Mouse (Mus musculus): Measurements from ENCODE around the gene Polr1a. TPM values are rescaled to one million over a fixed set of nuclear protein-coding genes. Genes with fewer than 3 reads are reported as not detected.
A peak's percentile ranks its signal among the peaks of the same experiment; 100 is the strongest.
"Not testable (repeated sequence)": the region's sequence is repeated elsewhere in the genome, so short reads cannot be mapped to it uniquely, and the experiment has no call there.

Gene Polr1a
- 28.3 to 32.8 TPM (median 28.6 TPM) in 3 replicates for total RNA-seq (2017)

DNA sequence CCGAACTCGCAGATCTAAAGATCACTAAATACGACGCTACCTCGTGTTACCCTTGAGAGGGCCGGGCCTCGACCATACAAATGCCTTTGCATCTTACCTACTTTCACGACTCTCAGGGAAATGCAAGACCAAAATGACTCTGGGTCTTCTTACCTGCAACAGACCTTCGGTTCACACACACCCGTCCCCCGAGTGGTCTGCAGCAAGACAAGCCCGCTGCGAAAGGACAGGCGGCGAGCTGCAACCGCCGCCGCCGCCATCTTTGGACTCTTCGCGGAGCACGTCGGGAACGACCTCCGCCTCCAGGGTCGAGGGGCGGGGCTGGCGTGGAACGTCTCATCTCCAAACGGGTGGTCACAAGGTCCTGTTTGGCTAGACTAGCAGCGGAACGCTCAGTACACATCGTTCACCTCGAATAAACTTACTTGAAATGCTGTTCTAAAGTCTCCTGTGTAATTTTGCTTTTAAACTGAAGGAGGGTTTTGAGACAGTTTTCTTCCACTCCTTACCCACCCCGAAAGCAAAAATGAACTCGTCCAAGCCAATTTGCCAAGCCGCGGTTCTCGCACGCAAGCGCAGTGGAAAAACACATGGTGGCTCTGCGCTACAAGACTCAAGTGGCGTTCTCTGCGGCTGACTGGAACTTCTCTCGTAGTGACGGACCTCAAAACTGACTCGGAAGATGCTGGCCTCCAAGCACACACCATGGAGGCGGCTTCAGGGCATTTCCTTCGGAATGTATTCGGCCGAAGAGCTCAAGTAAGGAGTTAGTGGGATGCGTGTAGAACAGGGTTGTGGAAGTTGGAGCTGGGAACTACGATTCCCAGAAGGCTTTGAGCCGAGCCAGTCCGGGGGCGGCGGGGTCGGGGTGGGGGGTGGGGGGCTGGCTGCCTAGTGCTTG is at the start of gene Polr1a, which contains the start of gene Ptcd3:
TSS of gene Polr1a (plus strand) at position 573 of the 901 bp plus-strand sequence.
TSS of gene Ptcd3 (minus strand) at position 270 of the 901 bp plus-strand sequence.
- ATAC-seq (replicated peaks; ENCODE audit: insufficient number of reproducible peaks, low FRiP score, low TSS enrichment, poor library complexity, severe bottlenecking), result peak; percentile 90

DNA sequence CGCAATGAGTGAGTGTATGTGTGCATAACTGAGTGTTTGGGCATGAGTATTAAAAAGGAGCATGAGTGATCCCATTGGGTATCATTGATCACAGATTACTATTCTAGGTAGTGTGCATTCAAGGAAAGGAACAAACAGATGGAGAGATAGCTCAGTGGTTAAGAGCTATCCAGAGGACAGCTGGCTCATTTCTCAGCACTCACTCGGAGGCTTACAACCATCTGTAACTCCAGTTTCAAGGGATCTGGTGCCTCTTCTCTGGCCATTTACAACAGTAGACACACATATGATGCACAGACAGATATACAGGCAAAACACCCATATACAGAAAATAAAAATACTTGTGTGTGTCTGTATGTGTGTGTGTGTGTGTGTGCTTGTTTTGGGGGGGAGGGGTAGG is 41.1 kb upstream of the Polr1a start:
- no peak for ATAC-seq (replicated peaks; ENCODE audit: insufficient number of reproducible peaks, low FRiP score, low TSS enrichment, poor library complexity, severe bottlenecking)

DNA sequence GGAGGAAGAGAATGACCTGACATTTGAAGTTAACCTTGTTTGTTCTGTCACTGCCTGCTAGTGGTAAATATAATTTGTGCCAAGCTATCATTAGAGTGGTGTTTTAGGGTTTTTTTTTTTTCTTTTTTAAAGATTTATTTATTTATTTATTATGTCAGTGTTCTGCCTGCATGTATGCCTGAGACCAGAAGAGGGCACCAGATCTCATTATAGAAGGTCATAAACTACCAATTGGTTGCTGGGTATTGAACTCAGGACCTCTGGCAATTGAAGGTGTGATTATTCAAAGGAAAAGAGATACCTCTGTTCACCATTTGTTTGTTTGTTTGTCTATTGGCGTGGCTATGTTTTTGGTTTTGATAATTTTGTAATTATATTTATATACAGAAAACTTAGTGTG is 40.0 kb upstream of the Polr1a start:
- ATAC-seq (replicated peaks; ENCODE audit: insufficient number of reproducible peaks, low FRiP score, low TSS enrichment, poor library complexity, severe bottlenecking), result no peak

DNA sequence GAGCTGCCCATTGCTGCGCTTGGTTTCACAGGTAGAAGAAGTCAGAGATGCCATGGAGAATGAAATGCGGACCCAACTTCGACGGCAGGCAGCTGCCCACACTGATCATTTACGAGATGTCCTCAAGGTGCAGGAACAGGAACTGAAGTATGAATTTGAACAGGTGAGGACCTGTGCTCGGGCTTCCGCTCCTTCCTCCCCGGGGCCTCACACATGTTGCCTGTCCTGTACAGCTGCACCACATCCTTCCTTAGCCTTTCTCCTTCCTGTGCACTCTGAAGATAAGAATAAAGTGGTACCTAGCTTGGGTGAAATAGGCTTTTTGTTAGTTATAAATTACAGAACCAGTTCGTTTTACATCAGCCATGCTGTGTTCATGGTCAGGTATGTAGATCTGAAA is 37.5 kb upstream of the Polr1a start:
- ATAC-seq (replicated peaks; ENCODE audit: insufficient number of reproducible peaks, low FRiP score, low TSS enrichment, poor library complexity, severe bottlenecking), result no peak

DNA sequence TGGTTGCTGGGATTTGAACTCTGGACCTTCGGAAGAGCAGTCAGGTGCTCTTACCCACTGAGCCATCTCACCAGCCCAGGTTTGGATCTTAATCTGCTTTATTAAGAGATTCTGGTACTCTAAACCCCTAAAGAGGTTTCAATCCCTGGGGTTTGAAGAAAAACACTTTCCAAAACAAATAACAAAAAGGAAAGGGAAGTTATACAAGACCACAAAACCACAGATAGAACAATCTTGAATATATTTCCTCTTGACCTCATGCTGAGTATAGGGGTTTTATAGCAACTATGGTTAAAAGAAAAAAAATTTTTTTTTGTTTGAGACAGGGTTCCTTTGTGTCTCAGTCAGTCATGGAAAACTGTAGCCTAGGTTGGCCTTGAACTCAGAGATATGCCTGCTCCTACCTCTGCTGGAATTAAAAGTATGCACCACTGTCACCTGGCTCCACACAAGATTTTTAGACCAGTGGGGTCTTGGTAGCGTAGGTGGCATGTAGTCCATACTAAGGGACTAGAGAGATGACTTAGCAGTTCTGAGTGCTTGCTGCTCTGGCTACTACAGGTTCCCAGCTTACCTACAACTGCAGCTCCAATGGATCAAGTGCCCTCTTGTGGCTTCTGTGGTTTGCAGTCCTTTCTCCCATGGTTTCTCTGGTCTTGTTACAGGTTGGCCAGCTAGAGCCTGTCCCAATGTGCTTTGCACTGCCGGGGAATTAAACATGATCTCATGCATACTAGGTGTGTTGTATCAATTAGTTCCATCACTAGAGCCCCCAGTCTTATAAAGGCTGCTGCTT is 30.7 kb upstream of the Polr1a start:
- no peak for ATAC-seq (replicated peaks; ENCODE audit: insufficient number of reproducible peaks, low FRiP score, low TSS enrichment, poor library complexity, severe bottlenecking)

DNA sequence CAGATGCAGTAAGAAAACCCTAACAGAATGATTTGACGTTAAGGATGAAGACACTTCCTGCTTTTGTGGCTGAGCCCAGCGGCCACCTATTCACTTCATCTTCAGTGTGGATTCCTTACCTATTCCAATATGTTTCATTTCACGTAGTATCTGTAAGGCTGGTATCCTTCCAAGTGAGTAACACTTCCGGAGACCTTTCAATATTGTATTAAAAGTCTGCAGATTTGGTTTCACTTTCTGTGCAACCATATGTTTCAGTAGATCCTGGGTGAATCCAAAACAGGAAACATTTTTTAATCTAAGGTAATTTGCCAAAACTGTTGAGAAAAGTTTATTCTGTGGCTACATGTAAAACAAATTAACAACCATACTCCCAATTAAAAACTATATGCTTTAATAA is 15.6 kb upstream of the Polr1a start:
- no peak for ATAC-seq (replicated peaks; ENCODE audit: insufficient number of reproducible peaks, low FRiP score, low TSS enrichment, poor library complexity, severe bottlenecking)

DNA sequence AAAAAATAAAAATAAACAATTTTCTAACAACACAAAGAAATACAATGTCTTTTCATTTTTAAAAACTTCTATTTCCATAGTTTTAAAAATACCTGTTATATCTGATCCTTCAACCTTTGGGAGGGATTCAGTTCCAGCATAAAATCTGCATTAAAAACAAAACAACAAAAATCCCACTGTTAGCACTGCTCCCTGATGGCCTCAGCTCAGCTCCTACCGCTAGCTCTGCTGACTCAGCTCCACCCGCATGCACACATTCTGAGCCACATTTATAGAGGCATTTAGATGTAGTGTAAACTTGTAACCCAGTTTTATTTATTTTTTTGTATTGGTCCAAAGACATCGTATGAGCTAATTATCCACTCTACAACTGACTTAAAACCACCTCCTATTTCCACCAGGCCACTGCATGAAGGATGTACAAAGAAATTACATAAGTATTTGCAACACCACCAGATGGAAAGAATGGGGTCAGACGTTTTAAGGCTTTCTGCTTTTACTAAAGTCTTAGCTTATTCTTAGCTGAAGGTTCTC is 1.1 kb upstream of the Polr1a start:
- no peak for ATAC-seq (replicated peaks; ENCODE audit: insufficient number of reproducible peaks, low FRiP score, low TSS enrichment, poor library complexity, severe bottlenecking)

DNA sequence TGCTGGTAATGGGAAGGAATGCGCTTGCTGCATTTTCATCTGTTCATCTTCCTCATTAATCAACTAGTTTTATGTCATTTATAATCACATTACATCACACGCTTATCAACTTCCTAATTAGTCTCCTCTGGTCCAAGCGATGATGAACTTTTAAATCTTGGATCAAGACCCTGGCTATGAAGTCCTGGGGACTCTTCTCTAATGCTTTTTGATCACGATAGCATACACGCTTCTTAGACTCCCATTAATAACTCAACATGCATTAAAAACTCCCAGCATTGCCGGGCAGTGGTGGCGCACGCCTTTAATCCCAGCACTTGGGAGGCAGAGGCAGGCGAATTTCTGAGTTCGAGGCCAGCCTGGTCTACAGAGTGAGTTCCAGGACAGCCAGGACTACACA is 531 bp downstream of the Polr1a start:
- no peak for ATAC-seq (replicated peaks; ENCODE audit: insufficient number of reproducible peaks, low FRiP score, low TSS enrichment, poor library complexity, severe bottlenecking)

DNA sequence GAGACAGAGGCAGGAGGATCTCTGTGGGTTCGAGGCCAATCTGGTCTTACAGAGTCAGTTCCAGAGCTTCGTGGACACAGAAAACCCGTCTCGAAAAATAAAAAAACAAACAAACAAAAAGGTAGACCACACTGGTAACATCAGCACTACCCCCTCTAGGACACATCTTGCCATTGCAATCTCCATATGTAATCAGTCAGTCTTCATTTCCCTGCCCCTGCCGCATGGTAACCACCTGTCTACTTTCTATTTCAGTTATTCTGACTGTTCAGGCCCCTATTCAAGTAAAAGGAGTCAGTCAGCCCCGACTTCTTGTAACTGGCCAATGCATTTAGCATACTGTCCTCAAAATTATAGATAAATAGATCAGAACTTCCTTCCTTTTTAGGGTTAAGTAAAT is 987 bp downstream of the Polr1a start:
- no peak for ATAC-seq (replicated peaks; ENCODE audit: insufficient number of reproducible peaks, low FRiP score, low TSS enrichment, poor library complexity, severe bottlenecking)

DNA sequence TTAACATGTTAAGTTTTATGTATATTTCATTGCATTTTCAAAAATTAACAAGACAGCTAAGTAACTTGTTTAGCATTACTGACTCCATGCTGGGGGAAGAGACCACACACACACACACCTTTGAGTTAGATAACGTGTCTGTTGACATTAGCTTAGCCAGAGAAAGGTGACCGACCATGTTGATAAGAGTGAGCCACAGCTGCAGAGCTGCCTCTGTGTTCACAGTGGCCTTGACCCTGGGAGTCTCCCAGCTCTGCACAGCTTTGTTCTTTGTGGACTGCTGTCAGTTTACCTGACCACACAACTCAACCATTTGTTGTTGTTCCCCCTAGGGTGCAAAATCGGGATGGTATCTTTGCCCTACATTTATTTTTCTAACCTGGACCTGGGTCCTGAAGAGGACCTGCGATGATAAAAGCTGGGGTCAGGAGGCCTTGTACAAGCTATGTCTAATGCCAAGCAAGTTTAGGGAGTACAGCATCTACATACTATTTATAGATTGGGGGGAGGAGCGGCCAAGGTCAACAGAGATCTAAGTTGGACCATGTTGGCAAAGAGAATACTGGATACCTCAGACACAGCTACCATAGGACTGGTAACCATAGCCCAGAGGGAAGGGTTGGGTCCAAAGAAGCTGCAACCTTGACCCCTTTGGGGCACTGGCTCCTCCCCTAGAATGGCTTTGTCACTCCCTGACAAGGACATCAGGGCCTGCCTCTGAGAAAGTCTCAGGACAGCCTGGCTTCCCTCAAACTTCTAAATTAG is 3.0 kb downstream of the Polr1a start:
- no peak for ATAC-seq (replicated peaks; ENCODE audit: insufficient number of reproducible peaks, low FRiP score, low TSS enrichment, poor library complexity, severe bottlenecking)

DNA sequence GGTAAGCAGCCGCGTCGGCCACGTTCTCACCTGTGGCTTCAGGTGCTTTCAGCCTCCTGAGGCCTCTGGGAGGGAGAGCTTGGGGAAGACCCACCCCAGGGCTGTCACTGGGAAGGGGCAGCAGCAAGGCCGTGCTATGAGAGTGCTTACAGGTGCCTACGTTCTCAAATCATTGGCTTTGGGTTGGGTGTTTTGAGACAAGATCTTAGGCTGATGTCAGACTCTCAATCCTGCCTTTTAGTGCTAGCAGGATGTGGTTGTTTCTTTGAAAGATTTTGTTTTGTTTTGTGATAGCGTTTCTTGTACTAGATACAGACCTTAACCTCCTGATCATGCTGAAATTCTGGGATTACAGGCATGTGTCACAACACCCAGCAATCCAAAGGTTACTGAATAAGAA is 11.9 kb downstream of the Polr1a start:
- ATAC-seq (replicated peaks; ENCODE audit: insufficient number of reproducible peaks, low FRiP score, low TSS enrichment, poor library complexity, severe bottlenecking), result no peak

DNA sequence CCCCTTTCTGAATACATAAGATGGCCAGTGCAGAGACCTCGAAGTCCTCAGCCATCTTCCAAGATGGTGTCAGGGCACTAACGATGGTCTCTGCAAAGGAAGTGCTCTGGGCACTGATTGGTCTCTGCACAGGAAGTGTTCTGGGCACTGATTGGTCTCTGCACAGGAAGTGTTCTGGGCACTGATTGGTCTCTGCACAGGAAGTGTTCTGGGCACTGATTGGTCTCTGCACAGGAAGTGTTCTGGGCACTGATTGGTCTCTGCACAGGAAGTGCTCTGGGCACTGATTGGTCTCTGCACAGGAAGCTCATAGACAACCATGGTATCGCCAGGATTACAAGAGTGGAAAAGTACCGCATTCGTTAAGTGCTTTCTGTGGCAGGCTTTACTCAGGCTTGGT is 16.4 kb downstream of the Polr1a start:
- ATAC-seq (replicated peaks; ENCODE audit: insufficient number of reproducible peaks, low FRiP score, low TSS enrichment, poor library complexity, severe bottlenecking), result not testable (repeated sequence)

DNA sequence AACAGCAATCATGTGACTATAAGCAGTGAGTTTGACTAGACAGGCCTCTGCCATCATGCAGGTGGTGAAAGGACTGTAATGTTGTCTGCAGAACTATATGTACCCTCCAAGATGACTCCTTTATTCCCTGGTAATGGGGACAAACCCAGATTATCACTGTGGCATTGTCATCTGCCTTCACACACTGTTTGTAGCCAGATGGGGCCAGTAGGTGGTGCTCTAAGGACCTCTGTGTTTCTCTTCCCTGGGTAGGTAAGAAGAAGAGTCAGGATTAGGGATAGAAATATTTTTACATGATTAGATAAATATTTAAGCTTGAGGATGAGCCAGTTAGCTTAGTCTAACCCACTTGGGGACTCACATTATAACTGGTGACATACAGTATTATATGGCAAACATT is 19.1 kb downstream of the Polr1a start:
- no peak for ATAC-seq (replicated peaks; ENCODE audit: insufficient number of reproducible peaks, low FRiP score, low TSS enrichment, poor library complexity, severe bottlenecking)

DNA sequence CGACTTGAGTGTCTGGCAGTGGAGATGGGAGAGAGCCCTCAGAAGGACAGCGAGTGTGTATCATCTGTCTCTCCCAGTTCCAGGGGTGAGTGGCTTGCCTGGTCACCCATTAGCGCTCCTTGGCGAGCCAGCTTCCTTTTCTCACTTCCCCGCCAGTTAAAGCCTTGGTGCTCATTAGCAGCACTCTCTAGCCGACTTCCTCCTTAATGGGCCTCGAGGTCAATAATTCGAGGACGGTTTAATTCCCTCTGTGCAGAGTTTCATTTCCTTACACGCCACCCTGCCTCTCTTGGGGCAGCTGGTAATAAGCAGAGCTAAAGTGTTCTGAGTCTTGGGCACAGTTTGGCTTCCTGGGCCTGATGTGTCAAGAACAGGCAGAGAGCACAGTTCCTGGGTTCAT is 21.2 kb downstream of the Polr1a start:
- peak; percentile 87 for ATAC-seq (replicated peaks; ENCODE audit: insufficient number of reproducible peaks, low FRiP score, low TSS enrichment, poor library complexity, severe bottlenecking)

DNA sequence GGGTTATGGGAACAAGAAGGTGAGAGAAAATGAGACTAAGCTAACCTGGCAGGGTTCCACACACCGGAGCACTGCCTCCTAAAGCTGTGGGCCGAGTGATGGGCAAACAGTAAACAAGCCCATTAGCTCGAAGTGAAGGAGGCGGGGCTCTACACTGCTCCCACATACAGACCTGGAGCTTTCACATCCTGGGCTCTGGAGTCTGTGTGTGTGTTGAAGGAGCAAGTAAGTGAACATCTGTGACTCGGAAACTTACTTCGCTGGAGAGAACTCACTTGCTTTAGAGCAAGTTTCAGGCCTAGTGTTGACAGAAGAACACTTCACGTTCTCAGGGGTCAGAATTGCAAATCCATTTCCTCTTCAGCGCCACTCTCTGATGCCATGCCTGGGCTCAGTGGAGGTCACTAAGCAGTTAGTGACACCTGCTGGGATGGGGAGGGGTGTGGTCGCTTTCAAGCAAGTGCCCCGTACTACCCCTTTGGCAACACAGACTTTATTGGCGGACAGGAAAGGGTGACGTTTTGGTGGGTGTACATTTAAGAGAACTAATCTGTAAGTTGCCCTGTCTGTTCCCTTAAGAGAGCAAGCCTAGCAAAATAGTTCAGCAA is 22.1 kb downstream of the Polr1a start:
- peak; percentile 36 for ATAC-seq (replicated peaks; ENCODE audit: insufficient number of reproducible peaks, low FRiP score, low TSS enrichment, poor library complexity, severe bottlenecking)

DNA sequence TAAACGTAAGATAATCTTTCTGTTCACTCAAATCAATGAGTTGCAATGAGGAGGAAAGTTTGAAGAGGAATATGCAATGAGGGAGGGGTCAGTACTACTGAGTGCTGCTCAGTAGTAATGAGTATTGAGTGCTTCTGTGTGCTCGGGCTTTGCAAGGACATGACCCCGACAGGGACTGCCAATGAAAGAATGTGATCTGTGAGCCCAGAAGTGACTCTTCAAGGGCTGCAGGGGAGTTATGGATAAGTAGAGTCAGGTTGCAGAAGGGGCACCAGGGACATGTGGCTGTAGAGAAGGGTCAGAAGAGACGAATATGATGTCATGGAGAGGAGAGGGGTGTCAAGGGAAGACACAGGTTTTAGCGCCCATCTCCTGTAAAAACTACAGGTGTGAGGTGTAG is 23.5 kb downstream of the Polr1a start:
- no peak for ATAC-seq (replicated peaks; ENCODE audit: insufficient number of reproducible peaks, low FRiP score, low TSS enrichment, poor library complexity, severe bottlenecking)

DNA sequence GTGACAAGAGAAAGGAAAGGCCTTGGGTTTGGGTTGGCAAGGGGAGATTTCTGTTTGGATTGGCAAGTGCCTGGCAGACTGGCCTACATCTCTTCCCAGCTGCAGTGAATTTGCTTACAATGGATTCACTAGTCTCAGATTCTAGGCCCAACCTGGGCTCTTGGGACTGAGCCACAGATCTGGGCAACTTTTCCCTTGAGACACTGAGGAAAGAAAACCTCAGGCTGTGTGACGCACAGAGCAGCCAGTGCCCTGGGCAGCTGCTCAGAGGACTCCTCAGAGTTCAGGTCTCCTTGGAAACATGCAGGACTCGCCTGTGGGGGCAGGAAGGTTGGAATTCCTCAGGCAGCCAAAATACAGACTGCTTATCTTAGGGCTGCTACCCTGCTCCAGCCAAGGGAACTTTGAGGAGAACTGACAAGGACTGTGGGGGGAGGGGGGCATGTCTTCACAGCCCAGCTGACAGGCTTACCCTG is 25.3 kb downstream of the Polr1a start:
- ATAC-seq (replicated peaks; ENCODE audit: insufficient number of reproducible peaks, low FRiP score, low TSS enrichment, poor library complexity, severe bottlenecking), result no peak

DNA sequence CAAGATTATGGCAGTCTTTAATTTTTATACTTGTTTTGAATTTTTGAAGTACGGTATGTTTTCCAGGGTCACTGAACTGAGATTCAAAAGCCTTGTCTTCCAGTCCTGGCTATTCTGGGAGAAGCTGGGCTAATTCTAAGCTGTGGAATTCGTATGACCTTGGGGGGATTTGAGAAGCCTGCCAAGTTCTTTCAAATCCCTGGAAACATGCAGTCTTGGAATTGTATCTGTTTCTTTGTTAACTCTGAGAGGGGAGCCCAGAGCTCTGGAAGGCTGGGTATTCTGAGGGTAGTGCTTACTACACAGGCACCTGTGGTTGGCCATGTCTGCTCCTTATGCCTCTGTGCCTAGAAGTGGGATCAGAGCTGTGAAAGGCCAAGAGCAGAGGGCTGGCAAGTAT is 26.9 kb downstream of the Polr1a start:
- ATAC-seq (replicated peaks; ENCODE audit: insufficient number of reproducible peaks, low FRiP score, low TSS enrichment, poor library complexity, severe bottlenecking), result no peak

Measured in monocyte, adult 5-6 weeks (primary cell).